Mouse (Mus musculus): ENCODE measurements around the gene Gm17416.
A peak's percentile ranks its signal among the peaks of the same experiment; 100 is the strongest.

The Gm17416 gene

GRCm38 (mm10) chr2:152569038-152569437, at the start of gene Gm17416:
Gene Gm17416 (plus strand): TSS chr2:152569338.
- H3K27me3 ChIP-seq (ENCODE audit: control insufficient read depth, insufficient read depth, low read length, poor library complexity, severe bottlenecking), result no peaks in the 10 kb centered on the region
- no peaks in the 10 kb centered on the region for H3K36me3 ChIP-seq (ENCODE audit: control insufficient read depth, insufficient read depth, low read length, poor library complexity, severe bottlenecking)
- no peak for DNase-seq (ENCODE audit: low read depth, low spot score)

GRCm38 (mm10) chr2:152539944-152540710, 29.0 kb upstream of the Gm17416 start, which contains the start of gene Defb29:
Gene Defb29 (minus strand): TSS chr2:152540098.
- Histone ChIP-seq H3K36me3 (ENCODE audit: control insufficient read depth, insufficient read depth, low read length, poor library complexity, severe bottlenecking) (no peaks in the 10 kb centered on the region), H3K27me3 (ENCODE audit: control insufficient read depth, insufficient read depth, low read length, poor library complexity, severe bottlenecking) (no peaks in the 10 kb centered on the region; the same call in 1 of the 2 replicates)
- no peak for DNase-seq (ENCODE audit: low read depth, low spot score)

GRCm38 (mm10) chr2:152541979-152542378, 27.2 kb upstream of the Gm17416 start:
- DNase-seq (ENCODE audit: low read depth, low spot score), result no peak
- Histone ChIP-seq H3K27me3 (ENCODE audit: control insufficient read depth, insufficient read depth, low read length, poor library complexity, severe bottlenecking) (no peaks in the 10 kb centered on the region; the same call in 1 of the 2 replicates), H3K36me3 (ENCODE audit: control insufficient read depth, insufficient read depth, low read length, poor library complexity, severe bottlenecking) (no peaks in the 10 kb centered on the region)

GRCm38 (mm10) chr2:152542897-152543296, 26.2 kb upstream of the Gm17416 start:
- Histone ChIP-seq H3K36me3 (ENCODE audit: control insufficient read depth, insufficient read depth, low read length, poor library complexity, severe bottlenecking) (no peaks in the 10 kb centered on the region), H3K27me3 (ENCODE audit: control insufficient read depth, insufficient read depth, low read length, poor library complexity, severe bottlenecking) (no peaks in the 10 kb centered on the region; the same call in 1 of the 2 replicates)
- no peak for DNase-seq (ENCODE audit: low read depth, low spot score)

GRCm38 (mm10) chr2:152543478-152543877, 25.7 kb upstream of the Gm17416 start:
- H3K27me3 ChIP-seq (ENCODE audit: control insufficient read depth, insufficient read depth, low read length, poor library complexity, severe bottlenecking), result no peaks in the 10 kb centered on the region; the same call in 1 of the 2 replicates
- no peaks in the 10 kb centered on the region for H3K36me3 ChIP-seq (ENCODE audit: control insufficient read depth, insufficient read depth, low read length, poor library complexity, severe bottlenecking)
- no peak for DNase-seq (ENCODE audit: low read depth, low spot score)

- no peak for DNase-seq (ENCODE audit: low read depth, low spot score)
- H3K36me3 ChIP-seq (ENCODE audit: control insufficient read depth, insufficient read depth, low read length, poor library complexity, severe bottlenecking), result no peaks in the 10 kb centered on the region
- no peaks in the 10 kb centered on the region; the same call in 1 of the 2 replicates for H3K27me3 ChIP-seq (ENCODE audit: control insufficient read depth, insufficient read depth, low read length, poor library complexity, severe bottlenecking)
Measured at GRCm38 (mm10) chr2:152544691-152545090, 24.4 kb upstream of the Gm17416 start.

- no peak for DNase-seq (ENCODE audit: low read depth, low spot score)
- H3K27me3 ChIP-seq (ENCODE audit: control insufficient read depth, insufficient read depth, low read length, poor library complexity, severe bottlenecking), result no peaks in the 10 kb centered on the region; the same call in 1 of the 2 replicates
- H3K36me3 ChIP-seq (ENCODE audit: control insufficient read depth, insufficient read depth, low read length, poor library complexity, severe bottlenecking), result no peaks in the 10 kb centered on the region
Measured at GRCm38 (mm10) chr2:152548124-152548523, 21.0 kb upstream of the Gm17416 start.

GRCm38 (mm10) chr2:152553774-152554423, 15.2 kb upstream of the Gm17416 start:
- DNase-seq (ENCODE audit: low read depth, low spot score), result peak; percentile 25
- Histone ChIP-seq H3K27me3 (ENCODE audit: control insufficient read depth, insufficient read depth, low read length, poor library complexity, severe bottlenecking) (no peaks in the 10 kb centered on the region), H3K36me3 (ENCODE audit: control insufficient read depth, insufficient read depth, low read length, poor library complexity, severe bottlenecking) (no peaks in the 10 kb centered on the region)

- no peak for DNase-seq (ENCODE audit: low read depth, low spot score)
- no peaks in the 10 kb centered on the region for H3K27me3 ChIP-seq (ENCODE audit: control insufficient read depth, insufficient read depth, low read length, poor library complexity, severe bottlenecking)
Measured at GRCm38 (mm10) chr2:152556655-152557054, 12.5 kb upstream of the Gm17416 start.

GRCm38 (mm10) chr2:152569881-152570280, 743 bp downstream of the Gm17416 start:
- DNase-seq (ENCODE audit: low read depth, low spot score), result no peak
- H3K36me3 ChIP-seq (ENCODE audit: control insufficient read depth, insufficient read depth, low read length, poor library complexity, severe bottlenecking), result no peaks in the 10 kb centered on the region
- no peaks in the 10 kb centered on the region for H3K27me3 ChIP-seq (ENCODE audit: control insufficient read depth, insufficient read depth, low read length, poor library complexity, severe bottlenecking)

More at GRCm38 (mm10) chr2:152556655-152557054, 12.5 kb upstream of the Gm17416 start:
- H3K36me3 ChIP-seq (ENCODE audit: control insufficient read depth, insufficient read depth, low read length, poor library complexity, severe bottlenecking), result no peaks in the 10 kb centered on the region

GRCm38 (mm10) chr2:152570313-152570712, 1.2 kb downstream of the Gm17416 start:
- DNase-seq (ENCODE audit: low read depth, low spot score), result no peak
- no peaks in the 10 kb centered on the region for H3K27me3 ChIP-seq (ENCODE audit: control insufficient read depth, insufficient read depth, low read length, poor library complexity, severe bottlenecking)
- no peaks in the 10 kb centered on the region for H3K36me3 ChIP-seq (ENCODE audit: control insufficient read depth, insufficient read depth, low read length, poor library complexity, severe bottlenecking)

GRCm38 (mm10) chr2:152572114-152572794, 3.1 kb downstream of the Gm17416 start, which contains the start of gene Defb21:
Gene Defb21 (plus strand): TSS chr2:152572744.
- DNase-seq (ENCODE audit: low read depth, low spot score), result peak; percentile 9
- Histone ChIP-seq H3K27me3 (ENCODE audit: control insufficient read depth, insufficient read depth, low read length, poor library complexity, severe bottlenecking) (no peaks in the 10 kb centered on the region), H3K36me3 (ENCODE audit: control insufficient read depth, insufficient read depth, low read length, poor library complexity, severe bottlenecking) (no peaks in the 10 kb centered on the region)

GRCm38 (mm10) chr2:152573484-152573883, 4.3 kb downstream of the Gm17416 start:
- Histone ChIP-seq H3K36me3 (ENCODE audit: control insufficient read depth, insufficient read depth, low read length, poor library complexity, severe bottlenecking) (no peaks in the 10 kb centered on the region), H3K27me3 (ENCODE audit: control insufficient read depth, insufficient read depth, low read length, poor library complexity, severe bottlenecking) (no peaks in the 10 kb centered on the region)
- DNase-seq (ENCODE audit: low read depth, low spot score), result no peak

GRCm38 (mm10) chr2:152580107-152580506, 11.0 kb downstream of the Gm17416 start, which contains the start of gene Defb19:
Gene Defb19 (minus strand): TSS chr2:152580312.
- no peak for DNase-seq (ENCODE audit: low read depth, low spot score)
- no peaks in the 10 kb centered on the region for H3K36me3 ChIP-seq (ENCODE audit: control insufficient read depth, insufficient read depth, low read length, poor library complexity, severe bottlenecking)

More at GRCm38 (mm10) chr2:152580107-152580506, 11.0 kb downstream of the Gm17416 start, which contains the start of gene Defb19:
- H3K27me3 ChIP-seq (ENCODE audit: control insufficient read depth, insufficient read depth, low read length, poor library complexity, severe bottlenecking), result no peaks in the 10 kb centered on the region
